Mouse (Mus musculus): Measurements from ENCODE around the gene Sult2a5. TPM values are rescaled to one million over a fixed set of nuclear protein-coding genes. Genes with fewer than 3 reads are reported as not detected.

Sult2a5 gene
- polyA plus RNA-seq (2014; fragmentation: Nextera tagmentation; extraction: Ambion mirVana): not detected in 2 replicates

GRCm38 (mm10) chr7:13623667-13624066 is at the start of gene Sult2a5:
Sult2a5 (plus strand) TSS chr7:13623967.
- no peak for ATAC-seq (ENCODE audit: insufficient number of reproducible peaks, low FRiP score, low TSS enrichment, low read depth)

More at GRCm38 (mm10) chr7:13623667-13624066, at the start of gene Sult2a5:
- H3K4me3 ChIP-seq (ENCODE audit: low read depth, low read length): no peak within 1 kb of the TSS
- H3K9ac ChIP-seq (ENCODE audit: low read length): no peak within 1 kb of the TSS
- H3K9me3 ChIP-seq (ENCODE audit: control insufficient read depth, low read length): 0 out of 2 replicates have a peak, but pooled peaks cover 2% of the 10 kb centered on the region
- H3K4me2 ChIP-seq (ENCODE audit: low read depth, severe bottlenecking): no peak within 1 kb of the TSS
- no peak within 1 kb of the TSS for H3K27ac ChIP-seq (replicated peaks; ENCODE audit: low read depth, low read length)
- no peaks in the 10 kb centered on the region for H3K4me1 ChIP-seq (ENCODE audit: control insufficient read depth, insufficient read depth, low read length)
- H3K27me3 ChIP-seq (ENCODE audit: control insufficient read depth, insufficient read depth, low read length): no peaks in the 10 kb centered on the region
- H3K36me3 ChIP-seq (ENCODE audit: control insufficient read depth, insufficient read depth, low read length): no peaks in the 10 kb centered on the region
- DNase-seq (ENCODE audit: low spot score): no peak

Other genes with a start within 250 kb of the Sult2a5 start
- gene Cabp5, start 225.8 kb upstream of the Sult2a5 start, polyA plus RNA-seq (2014; fragmentation: Nextera tagmentation; extraction: Ambion mirVana): not detected in 2 replicates
- not detected in 2 replicates for gene Bsph1, start 173.1 kb upstream of the Sult2a5 start, polyA plus RNA-seq (2014; fragmentation: Nextera tagmentation; extraction: Ambion mirVana)
- gene Bsph2, start 52.9 kb upstream of the Sult2a5 start, polyA plus RNA-seq (2014; fragmentation: Nextera tagmentation; extraction: Ambion mirVana): not detected in 2 replicates
- gene Sult2a2, start 109.5 kb downstream of the Sult2a5 start, polyA plus RNA-seq (2014; fragmentation: Nextera tagmentation; extraction: Ambion mirVana): not detected in 2 replicates
- gene Sult2a1, start 213.4 kb downstream of the Sult2a5 start, polyA plus RNA-seq (2014; fragmentation: Nextera tagmentation; extraction: Ambion mirVana): not detected in 2 replicates